ENCODE assay signal across 9 mouse cellular contexts in the genomic region with DNA sequence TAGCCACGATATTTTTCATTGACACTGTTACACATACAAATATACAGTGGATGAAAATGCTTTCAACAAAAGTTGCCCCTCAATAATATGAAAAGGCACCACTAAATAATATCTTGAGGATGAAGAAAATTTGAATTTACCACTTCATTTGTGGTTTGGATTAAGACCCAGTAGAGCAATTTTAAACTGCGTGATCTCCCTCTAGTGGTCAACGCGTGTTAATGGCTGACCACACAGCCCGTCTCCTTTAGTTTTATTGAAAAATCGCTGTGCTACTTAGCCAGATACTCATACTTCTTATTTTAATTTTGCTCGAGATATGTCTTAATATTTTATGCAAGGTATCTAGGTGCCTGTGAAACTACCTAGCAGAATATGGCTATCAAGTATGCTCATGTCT.
DNase-seq lines count a peak whose midpoint lies in the region; ATAC-seq and TF ChIP-seq lines count a peak whose summit lies in the region.
"Had no signal": no experiment of that assay in that cellular context is flagged by ENCODE, and none has a peak within 500 bp of the region (broad histone marks: within the 10 kb centered on the region; RNA-seq: fewer than 3 reads in every experiment).

No protein-coding gene starts in this region.

- no peak overlapping the region for H3K4me2 ChIP-seq in midbrain, embryonic 11.5 days
- no peak overlapping the region for H3K4me2 ChIP-seq in midbrain, embryonic 16.5 days (ENCODE audit: low read length)
- H3K4me2 ChIP-seq: liver, embryonic 13.5 days had no signal

- no peak overlapping the region for H3K9ac ChIP-seq in midbrain, embryonic 11.5 days (ENCODE audit: low read length)
- H3K9ac ChIP-seq in midbrain, embryonic 16.5 days (ENCODE audit: low read depth, low read length), result no peak overlapping the region
- H3K9ac ChIP-seq: liver, embryonic 13.5 days had no signal

- no peaks in the 10 kb centered on the region for H3K27me3 ChIP-seq in midbrain, embryonic 11.5 days (ENCODE audit: control insufficient read depth, insufficient read depth, low read length)
- no peaks in the 10 kb centered on the region for H3K27me3 ChIP-seq in midbrain, embryonic 16.5 days (ENCODE audit: control insufficient read depth, insufficient read depth, low read depth, low read length)
- H3K27me3 ChIP-seq: liver, embryonic 13.5 days had no signal

- no peaks in the 10 kb centered on the region for H3K36me3 ChIP-seq in midbrain, embryonic 11.5 days (ENCODE audit: control insufficient read depth, insufficient read depth, low read length)
- no peaks in the 10 kb centered on the region for H3K36me3 ChIP-seq in midbrain, embryonic 16.5 days (ENCODE audit: control insufficient read depth, insufficient read depth, low read length)
- H3K36me3 ChIP-seq: liver, embryonic 13.5 days had no signal

- no peak for DNase-seq in gastrocnemius, adult 2 months
- no peak for DNase-seq in gastrocnemius, adult 8-10 months (ENCODE audit: low spot score in 2 of 2)
- DNase-seq in midbrain, embryonic 11.5 days (ENCODE audit: low spot score, missing footprints), result peak; percentile 89
- peak; percentile 75 for DNase-seq in embryo, embryonic 10.5 days (ENCODE audit: low spot score)
- peak; percentile 66 for DNase-seq in retina, postnatal 1 day
- no peak for DNase-seq in natural killer cell, adult 2 months (ENCODE audit: low spot score in 2 of 2)
- DNase-seq in gastrocnemius, postnatal 14 days, result no peak
- DNase-seq: liver, embryonic 13.5 days had no signal

- no peak overlapping the region for H3K27ac ChIP-seq in gastrocnemius, adult 2 months
- H3K27ac ChIP-seq in midbrain, embryonic 11.5 days (ENCODE audit: low read depth, low read length), result no peak overlapping the region
- no peak overlapping the region for H3K27ac ChIP-seq in midbrain, embryonic 16.5 days (ENCODE audit: low read length)
- H3K27ac ChIP-seq: liver, embryonic 13.5 days had no signal

- no peaks in the 10 kb centered on the region for H3K4me1 ChIP-seq in midbrain, embryonic 11.5 days (ENCODE audit: control insufficient read depth, insufficient read depth, low read length)
- no peaks in the 10 kb centered on the region for H3K4me1 ChIP-seq in midbrain, embryonic 16.5 days (ENCODE audit: control insufficient read depth, insufficient read depth, low read length)
- H3K4me1 ChIP-seq: liver, embryonic 13.5 days had no signal

- peak; percentile 50; the same call in 1 of the 2 replicates for ATAC-seq in midbrain, embryonic 11.5 days (ENCODE audit: low FRiP score)
- ATAC-seq in midbrain, embryonic 16.5 days, result no peak

- H3K4me3 ChIP-seq in gastrocnemius, adult 2 months, result no peak overlapping the region
- H3K4me3 ChIP-seq in midbrain, embryonic 11.5 days (ENCODE audit: low read depth, low read length), result no peak overlapping the region
- no peak overlapping the region for H3K4me3 ChIP-seq in midbrain, embryonic 16.5 days (ENCODE audit: low read depth, low read length)
- H3K4me3 ChIP-seq: liver, embryonic 13.5 days had no signal

- intact Hi-C loops in gastrocnemius, adult 2 months (cut with DNase I), result loop anchor here (1.0 kb wide), 1 partner anchor 262 kb away; no protein-coding TSS in a partner anchor
- intact Hi-C loops in gastrocnemius, postnatal 14 days (cut with DNase I; ENCODE audit: low total_unique reads), result loop anchor here (5.0 kb wide), 1 partner anchor 259 kb away; no protein-coding TSS in a partner anchor

- no peaks in the 10 kb centered on the region for H3K9me3 ChIP-seq in midbrain, embryonic 11.5 days (ENCODE audit: control insufficient read depth, low read length)
- H3K9me3 ChIP-seq in midbrain, embryonic 16.5 days (replicated peaks; ENCODE audit: control insufficient read depth, low read length, poor library complexity, severe bottlenecking), result no peaks in the 10 kb centered on the region
- H3K9me3 ChIP-seq: liver, embryonic 13.5 days had no signal

- WGBS in midbrain, embryonic 11.5 days, result 18% methylated on average over 7 of the region's 7 CpGs
- WGBS in midbrain, embryonic 16.5 days, result 17% methylated on average over 7 of the region's 7 CpGs

- peak; percentile 76 for TF ChIP-seq CTCF in gastrocnemius, adult 2 months (IDR thresholded peaks at IDR 0.05)

Comparison
In these comparisons a context has a peak if more than half of its experiments do, and no peak if none do; other contexts are left out.
1. DNase-seq: peak in midbrain, embryonic 11.5 days (single experiment), embryo, embryonic 10.5 days (single experiment) and retina, postnatal 1 day (single experiment); none in gastrocnemius, adult 2 months (single experiment), gastrocnemius, adult 8-10 months (0 of 2), natural killer cell, adult 2 months (0 of 2) and gastrocnemius, postnatal 14 days (single experiment).